Mouse (Mus musculus) myocyte (in vitro differentiated cells): ENCODE results near the gene Etv1. TPM values are rescaled to one million over a fixed set of nuclear protein-coding genes. Genes with fewer than 3 reads are reported as not detected.
"Not testable (repeated sequence)": the region's sequence is repeated elsewhere in the genome, so short reads cannot be mapped to it uniquely, and the experiment has no call there.

Source experiments
- H3K27me3 ChIP-seq: one replicate; pipeline ENCODE4 v1.6.1; 2011; ENCODE audit not compliant: control insufficient read depth, insufficient read depth, insufficient read length
- H3K36me3 ChIP-seq: one replicate; pipeline ENCODE4 v1.6.1; 2011; ENCODE audit not compliant: control insufficient read depth, insufficient read depth
- H3K4me2 ChIP-seq: one replicate; pipeline ENCODE4 v1.6.1; 2011; ENCODE audit warnings: low read depth, control low read depth
- H3K4me3 ChIP-seq: one replicate; pipeline ENCODE4 v1.5.1; 2011; ENCODE audit warnings: mild to moderate bottlenecking, control low read depth, moderate library complexity
- H3K79me2 ChIP-seq: one replicate; pipeline ENCODE4 v1.6.1; 2011; ENCODE audit not compliant: control insufficient read depth, insufficient read depth
- H3ac ChIP-seq: one replicate; pipeline ENCODE4 v1.6.1; 2011; ENCODE audit not compliant: control insufficient read depth, insufficient read length
- CEBPB ChIP-seq: IDR thresholded peaks from 2 replicates; pipeline ENCODE4 v1.6.1; 2011; ENCODE audit warnings: mild to moderate bottlenecking, moderate library complexity; ENCODE audit not compliant: poor library complexity, insufficient read depth, severe bottlenecking
- E2F4 ChIP-seq: IDR thresholded peaks from one replicate; pipeline ENCODE4 v1.6.1; 2011; ENCODE audit warnings: mild to moderate bottlenecking, control low read depth, moderate library complexity; ENCODE audit not compliant: insufficient read depth
- MAX ChIP-seq: IDR thresholded peaks from one replicate; pipeline ENCODE4 v1.6.1; 2011; ENCODE audit warnings: low read depth, mild to moderate bottlenecking, control low read depth
- MYOD1 ChIP-seq, 3 experiments: IDR thresholded peaks; one replicate each; pipeline ENCODE4 v1.6.1; 2011; ENCODE audit warnings: control low read depth in 2 of 3, low read depth in 2 of 3, mild to moderate bottlenecking in 2 of 3, moderate library complexity in 1 of 3; ENCODE audit not compliant: insufficient read length in 2 of 3, control insufficient read depth in 1 of 3
- MYOG ChIP-seq, 3 experiments: IDR thresholded peaks; one replicate each; pipeline ENCODE4 v1.6.1; 2011; ENCODE audit warnings: control low read depth in 2 of 3, low read depth in 2 of 3, mild to moderate bottlenecking in 2 of 3; ENCODE audit not compliant: insufficient read length in 2 of 3, control insufficient read depth in 1 of 3, insufficient read depth in 1 of 3
- POLR2A ChIP-seq: IDR thresholded peaks from one replicate; pipeline ENCODE4 v1.6.1; 2011; ENCODE audit warnings: low read depth, mild to moderate bottlenecking, control low read depth, moderate library complexity; ENCODE audit not compliant: insufficient read length
- POLR2AphosphoS2 ChIP-seq: IDR thresholded peaks from one replicate; pipeline ENCODE4 v1.6.1; 2011; ENCODE audit warnings: low read depth, control low read depth; ENCODE audit not compliant: insufficient read length
- REST ChIP-seq: IDR thresholded peaks from one replicate; pipeline ENCODE4 v1.6.1; 2011; ENCODE audit warnings: mild to moderate bottlenecking, control low read depth, moderate library complexity; ENCODE audit not compliant: insufficient read depth, insufficient read length
- SRF ChIP-seq: IDR thresholded peaks from one replicate; pipeline ENCODE4 v1.6.1; 2011; ENCODE audit warnings: low read depth; ENCODE audit not compliant: control insufficient read depth, insufficient read length
- TCF12 ChIP-seq: IDR thresholded peaks from one replicate; pipeline ENCODE4 v1.6.1; 2011; ENCODE audit warnings: mild to moderate bottlenecking, control low read depth; ENCODE audit not compliant: poor library complexity, insufficient read depth, severe bottlenecking
- TCF3 ChIP-seq: IDR thresholded peaks from one replicate; pipeline ENCODE4 v1.6.1; 2011; ENCODE audit warnings: low read depth, control low read depth; ENCODE audit not compliant: insufficient read length
- USF1 ChIP-seq: IDR thresholded peaks from one replicate; pipeline ENCODE4 v1.6.1; 2011; ENCODE audit warnings: low read depth, mild to moderate bottlenecking, control low read depth, moderate library complexity
- polyA plus RNA-seq: library from polyadenylated mRNA; unstranded; fragments of >200 nt; fragmentation: generic; extraction: Trizol; gene quantifications from one replicate; pipeline ENCODE4 v1.2.1, GENCODE M21; 2012; ENCODE audit warnings: missing spikeins

Etv1 gene
- polyA plus RNA-seq, 1 experiment = 4.4 TPM

- Histone ChIP-seq H3K27me3 (no peaks in the 10 kb centered on the region), H3K4me3 (no peak overlapping the region), H3K79me2 (no peaks in the 10 kb centered on the region), H3ac (no peak overlapping the region), H3K4me2 (no peak overlapping the region), H3K36me3 (no peaks in the 10 kb centered on the region)
- TF ChIP-seq TCF3 (no peak), TCF12 (no peak), USF1 (no peak), POLR2AphosphoS2 (no peak), E2F4 (no peak), MAX (no peak), MYOD1 (IDR thresholded peaks at IDR 0.05; ENCODE audit: control insufficient read depth in 1 of 3, insufficient read length in 2 of 3, low read depth in 2 of 3) (no peak), CEBPB (no peak), SRF (no peak), POLR2A (no peak), MYOG (IDR thresholded peaks at IDR 0.05; ENCODE audit: control insufficient read depth in 1 of 3, insufficient read depth in 1 of 3, insufficient read length in 2 of 3, low read depth in 2 of 3) (no peak)
Observed at GRCm38 (mm10) chr12:38834581-38834980, 55.4 kb downstream of the Etv1 start.

GRCm38 (mm10) chr12:38834986-38835385 lies 55.8 kb downstream of the Etv1 start:
- H3K4me2 ChIP-seq, H3K27me3 ChIP-seq, H3K4me3 ChIP-seq, H3K79me2 ChIP-seq, H3K36me3 ChIP-seq, H3ac ChIP-seq: not testable (repeated sequence)

- Histone ChIP-seq H3K36me3 (no peaks in the 10 kb centered on the region), H3K4me3 (no peak overlapping the region), H3K27me3 (no peaks in the 10 kb centered on the region), H3ac (no peak overlapping the region), H3K4me2 (peak overlapping the region; percentile 73), H3K79me2 (no peaks in the 10 kb centered on the region)
- TF ChIP-seq TCF3 = no peak
- TF ChIP-seq E2F4 = no peak
- peak in 2 of 3 experiments; percentile 65 to 79 for TF ChIP-seq MYOD1 (IDR thresholded peaks at IDR 0.05; ENCODE audit: control insufficient read depth in 1 of 3, insufficient read length in 2 of 3, low read depth in 2 of 3)
- no peak for TF ChIP-seq POLR2A
- peak; percentile 30 for TF ChIP-seq TCF12
- no peak for TF ChIP-seq REST
- TF ChIP-seq MYOG (IDR thresholded peaks at IDR 0.05; ENCODE audit: control insufficient read depth in 1 of 3, insufficient read depth in 1 of 3, insufficient read length in 2 of 3, low read depth in 2 of 3) = peak in 1 of 3 experiments; percentile 37
- no peak for TF ChIP-seq USF1
- no peak for TF ChIP-seq MAX
- no peak for TF ChIP-seq POLR2AphosphoS2
- no peak for TF ChIP-seq CEBPB
Observed at GRCm38 (mm10) chr12:38843801-38844295, 64.7 kb downstream of the Etv1 start.

- no peak for TF ChIP-seq SRF
- no peak for TF ChIP-seq TCF12
- TF ChIP-seq CEBPB = no peak
- no peak for TF ChIP-seq POLR2A
- TF ChIP-seq REST = no peak
- TF ChIP-seq E2F4 = no peak
- TF ChIP-seq MYOD1 (IDR thresholded peaks at IDR 0.05; ENCODE audit: control insufficient read depth in 1 of 3, insufficient read length in 2 of 3, low read depth in 2 of 3) = no peak
- no peak for TF ChIP-seq TCF3
- TF ChIP-seq MAX = no peak
- no peak for TF ChIP-seq USF1
- TF ChIP-seq POLR2AphosphoS2 = no peak
- H3K27me3 ChIP-seq = no peaks in the 10 kb centered on the region
- no peaks in the 10 kb centered on the region for H3K36me3 ChIP-seq
- no peak overlapping the region for H3K4me2 ChIP-seq
- no peak overlapping the region for H3ac ChIP-seq
- no peaks in the 10 kb centered on the region for H3K79me2 ChIP-seq
- no peak overlapping the region for H3K4me3 ChIP-seq
Observed at GRCm38 (mm10) chr12:38847500-38848261, 68.5 kb downstream of the Etv1 start.

GRCm38 (mm10) chr12:38849994-38850393 lies 70.8 kb downstream of the Etv1 start:
- no peaks in the 10 kb centered on the region for H3K79me2 ChIP-seq
- H3K36me3 ChIP-seq = no peaks in the 10 kb centered on the region
- TF ChIP-seq MYOG (IDR thresholded peaks at IDR 0.05; ENCODE audit: control insufficient read depth in 1 of 3, insufficient read depth in 1 of 3, insufficient read length in 2 of 3, low read depth in 2 of 3) = peak in 1 of 3 experiments; percentile 32
- peak; percentile 2 for TF ChIP-seq TCF12
- TF ChIP-seq REST = no peak
- TF ChIP-seq MYOD1 (IDR thresholded peaks at IDR 0.05; ENCODE audit: control insufficient read depth in 1 of 3, insufficient read length in 2 of 3, low read depth in 2 of 3) = peak in 1 of 3 experiments; percentile 22
- no peak overlapping the region for H3ac ChIP-seq
- no peak overlapping the region for H3K4me3 ChIP-seq
- no peaks in the 10 kb centered on the region for H3K27me3 ChIP-seq
- H3K4me2 ChIP-seq = no peak overlapping the region
